Mouse (Mus musculus): ENCODE results near the gene Med15. TPM values are rescaled to one million over a fixed set of nuclear protein-coding genes. Genes with fewer than 3 reads are reported as not detected.

The Med15 gene
- polyA plus RNA-seq, 1 experiment, result 96.9 TPM

GRCm38 (mm10) chr16:17636904-17637303 is 95.8 kb downstream of the Med15 start:
- no peak for DNase-seq
- H3K4me1 ChIP-seq (ENCODE audit: control insufficient read depth, insufficient read depth, low read length), result no peaks in the 10 kb centered on the region
- WGBS, result 86% methylated on average over 2 of the region's 2 CpGs

DNA sequence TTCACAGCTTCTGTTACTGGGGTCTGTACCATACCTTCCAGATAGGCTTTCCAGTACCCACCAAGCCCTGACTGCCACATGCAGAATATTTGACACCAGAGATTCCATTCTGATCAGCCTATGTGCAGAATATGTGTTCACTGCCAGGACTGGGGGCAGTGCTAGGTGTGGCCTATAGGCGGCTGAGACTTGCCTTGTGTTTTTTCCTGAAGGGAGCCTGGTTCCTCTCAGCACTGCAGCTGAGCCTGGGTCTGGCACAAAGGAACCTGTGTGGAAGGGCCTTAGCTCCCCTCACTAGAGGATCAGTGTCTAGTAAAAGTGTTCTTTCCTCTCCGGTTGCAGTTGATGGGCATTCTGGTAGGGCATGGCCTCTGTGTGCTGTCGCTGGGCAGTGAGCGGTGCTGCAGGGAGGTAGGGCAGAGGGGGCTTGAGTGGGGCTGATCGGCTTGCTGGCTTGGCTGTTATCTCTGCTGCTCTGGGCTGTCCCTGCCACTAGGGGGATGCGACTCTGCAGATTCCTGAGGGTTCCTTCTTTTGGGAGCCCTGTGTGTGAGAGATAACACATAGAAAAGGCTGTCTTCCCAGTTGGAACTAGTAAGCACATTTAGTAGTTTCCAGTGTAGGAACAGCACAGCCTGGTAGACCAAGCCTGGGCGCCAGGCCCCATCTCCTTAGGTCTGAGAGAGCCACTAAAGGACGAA is 99.1 kb downstream of the Med15 start:
- no peak for DNase-seq
- TF ChIP-seq CTCF (IDR thresholded peaks at IDR 0.05; ENCODE audit: insufficient read depth, low read length) (no peak), POLR2A (IDR thresholded peaks at IDR 0.05; ENCODE audit: borderline replicate concordance, extremely low read depth, low read depth, low read length) (no peak)
- Histone ChIP-seq H3K4me1 (ENCODE audit: control insufficient read depth, insufficient read depth, low read length) (no peaks in the 10 kb centered on the region), H3K4me3 (replicated peaks; ENCODE audit: extremely low read depth, low read depth, low read length) (no peak overlapping the region)
- 73% methylated on average over 8 of the region's 8 CpGs for WGBS

More at GRCm38 (mm10) chr16:17636904-17637303, 95.8 kb downstream of the Med15 start:
- TF ChIP-seq CTCF (IDR thresholded peaks at IDR 0.05; ENCODE audit: insufficient read depth, low read length), result no peak
- TF ChIP-seq POLR2A (IDR thresholded peaks at IDR 0.05; ENCODE audit: borderline replicate concordance, extremely low read depth, low read depth, low read length), result no peak
- H3K4me3 ChIP-seq (replicated peaks; ENCODE audit: extremely low read depth, low read depth, low read length), result no peak overlapping the region

DNA sequence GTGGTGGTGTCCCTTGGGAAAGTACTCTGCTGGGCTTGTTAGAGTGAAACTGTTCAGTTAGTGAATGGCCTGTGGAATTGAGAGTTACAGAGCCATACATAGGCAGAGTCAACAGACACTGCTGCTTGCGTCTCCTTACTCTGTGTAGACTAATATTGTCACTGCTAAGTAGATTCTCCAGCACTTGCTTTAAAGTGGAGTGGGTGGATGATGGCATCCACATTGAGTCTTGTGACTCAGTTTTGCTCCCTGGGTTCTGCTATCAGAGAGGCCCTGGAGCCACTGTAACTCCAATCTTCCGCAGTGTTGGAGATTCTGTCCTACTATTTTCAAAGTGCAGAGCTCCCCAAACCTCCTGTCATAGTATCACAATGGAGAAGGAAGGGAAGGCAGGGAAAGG is 100.1 kb downstream of the Med15 start:
- no peak for DNase-seq
- no peak overlapping the region for H3K4me3 ChIP-seq (replicated peaks; ENCODE audit: extremely low read depth, low read depth, low read length)
- 93% methylated on average over 2 of the region's 2 CpGs for WGBS
- H3K4me1 ChIP-seq (ENCODE audit: control insufficient read depth, insufficient read depth, low read length), result no peaks in the 10 kb centered on the region
- TF ChIP-seq CTCF (IDR thresholded peaks at IDR 0.05; ENCODE audit: insufficient read depth, low read length), result no peak
- no peak for TF ChIP-seq POLR2A (IDR thresholded peaks at IDR 0.05; ENCODE audit: borderline replicate concordance, extremely low read depth, low read depth, low read length)

- no peak for DNase-seq
- TF ChIP-seq POLR2A (IDR thresholded peaks at IDR 0.05; ENCODE audit: borderline replicate concordance, extremely low read depth, low read depth, low read length), result no peak
- no peak for TF ChIP-seq CTCF (IDR thresholded peaks at IDR 0.05; ENCODE audit: insufficient read depth, low read length)
- no peaks in the 10 kb centered on the region for H3K4me1 ChIP-seq (ENCODE audit: control insufficient read depth, insufficient read depth, low read length)
- 97% methylated on average over 5 of the region's 5 CpGs for WGBS
- no peak overlapping the region for H3K4me3 ChIP-seq (replicated peaks; ENCODE audit: extremely low read depth, low read depth, low read length)
Measured at GRCm38 (mm10) chr16:17626269-17626555, 106.5 kb downstream of the Med15 start.

- TF ChIP-seq POLR2A (IDR thresholded peaks at IDR 0.05; ENCODE audit: borderline replicate concordance, extremely low read depth, low read depth, low read length) (no peak), CTCF (IDR thresholded peaks at IDR 0.05; ENCODE audit: insufficient read depth, low read length) (peak; percentile 51)
- 57% methylated on average over 8 of the region's 8 CpGs for WGBS
- H3K4me3 ChIP-seq (replicated peaks; ENCODE audit: extremely low read depth, low read depth, low read length), result no peak overlapping the region
- peak; percentile 17 for DNase-seq
- no peaks in the 10 kb centered on the region for H3K4me1 ChIP-seq (ENCODE audit: control insufficient read depth, insufficient read depth, low read length)
Measured at GRCm38 (mm10) chr16:17625488-17626268, 107.0 kb downstream of the Med15 start.

DNA sequence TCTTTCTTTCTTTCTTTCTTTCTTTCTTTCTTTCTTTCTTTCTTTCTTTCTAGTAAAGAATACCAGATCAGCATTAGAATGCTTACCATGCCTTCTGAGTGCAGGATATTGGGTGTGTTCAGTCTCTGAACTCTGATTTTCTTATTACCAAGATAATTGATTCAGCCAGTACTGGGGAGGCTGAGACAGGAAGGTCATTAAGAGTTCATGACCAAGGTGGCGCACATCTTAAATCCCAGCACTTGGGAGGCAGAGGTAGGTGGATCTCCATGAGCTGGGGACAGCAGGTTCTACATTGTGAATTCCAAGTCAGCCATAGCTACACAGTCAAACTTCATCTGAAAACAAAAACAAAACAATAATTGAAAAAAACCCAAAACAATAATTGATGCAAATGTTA is 110.8 kb downstream of the Med15 start:
- Histone ChIP-seq H3K4me3 (replicated peaks; ENCODE audit: extremely low read depth, low read depth, low read length) (no peak overlapping the region), H3K4me1 (ENCODE audit: control insufficient read depth, insufficient read depth, low read length) (peaks cover 3% of the 10 kb centered on the region)
- WGBS, result 91% methylated on average over 1 of the region's 1 CpGs
- no peak for DNase-seq
- no peak for TF ChIP-seq POLR2A (IDR thresholded peaks at IDR 0.05; ENCODE audit: borderline replicate concordance, extremely low read depth, low read depth, low read length)
- TF ChIP-seq CTCF (IDR thresholded peaks at IDR 0.05; ENCODE audit: insufficient read depth, low read length), result no peak

GRCm38 (mm10) chr16:17619198-17620105 is 113.2 kb downstream of the Med15 start, which contains the start of gene Smpd4:
Gene Smpd4 (plus strand): TSS chr16:17619354.
- H3K4me3 ChIP-seq (replicated peaks; ENCODE audit: extremely low read depth, low read depth, low read length), result peak within 1 kb of the TSS; percentile 87
- peaks cover 3% of the 10 kb centered on the region for H3K4me1 ChIP-seq (ENCODE audit: control insufficient read depth, insufficient read depth, low read length)
- no peak for TF ChIP-seq CTCF (IDR thresholded peaks at IDR 0.05; ENCODE audit: insufficient read depth, low read length)
- TF ChIP-seq POLR2A (IDR thresholded peaks at IDR 0.05; ENCODE audit: borderline replicate concordance, extremely low read depth, low read depth, low read length), result 0 out of 2 replicates have a peak, but pooled peaks have one; percentile 17
- 2% methylated on average over 60 of the region's 60 CpGs for WGBS
- DNase-seq, result peak; percentile 95

- 17% methylated on average over 13 of the region's 13 CpGs for WGBS
- DNase-seq, result peak; percentile 49
- TF ChIP-seq CTCF (IDR thresholded peaks at IDR 0.05; ENCODE audit: insufficient read depth, low read length), result peak; percentile 60
- TF ChIP-seq POLR2A (IDR thresholded peaks at IDR 0.05; ENCODE audit: borderline replicate concordance, extremely low read depth, low read depth, low read length), result no peak
- Histone ChIP-seq H3K4me1 (ENCODE audit: control insufficient read depth, insufficient read depth, low read length) (peaks cover 3% of the 10 kb centered on the region), H3K4me3 (replicated peaks; ENCODE audit: extremely low read depth, low read depth, low read length) (no peak overlapping the region)
Measured at GRCm38 (mm10) chr16:17617922-17618565, 114.6 kb downstream of the Med15 start.

DNA sequence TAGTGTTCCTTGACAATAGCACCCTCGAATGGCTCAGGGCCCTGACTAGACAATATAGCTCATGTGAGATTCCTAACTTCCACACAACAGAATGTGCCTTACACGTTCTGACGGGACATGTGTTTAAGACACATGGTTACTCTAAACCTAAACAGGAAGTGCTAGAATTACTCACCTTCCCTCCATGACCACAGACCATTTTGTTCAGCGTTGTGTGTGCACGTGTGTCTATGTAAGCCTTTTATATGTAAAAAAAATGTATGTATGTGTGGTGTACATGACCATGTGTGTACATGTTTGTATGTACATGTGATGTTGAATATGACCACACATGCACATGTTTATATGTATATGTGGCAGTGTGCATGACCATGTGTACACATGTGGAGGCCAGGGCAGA is 116.5 kb downstream of the Med15 start:
- WGBS, result 56% methylated on average over 5 of the region's 5 CpGs
- H3K4me3 ChIP-seq (replicated peaks; ENCODE audit: extremely low read depth, low read depth, low read length), result no peak overlapping the region
- TF ChIP-seq POLR2A (IDR thresholded peaks at IDR 0.05; ENCODE audit: borderline replicate concordance, extremely low read depth, low read depth, low read length) (no peak), CTCF (IDR thresholded peaks at IDR 0.05; ENCODE audit: insufficient read depth, low read length) (no peak)
- no peak for DNase-seq
- peaks cover 3% of the 10 kb centered on the region for H3K4me1 ChIP-seq (ENCODE audit: control insufficient read depth, insufficient read depth, low read length)
